Mouse (Mus musculus) midbrain, postnatal 0 days (tissue): ENCODE measurements around the gene Gm29797. TPM values are rescaled to one million over a fixed set of nuclear protein-coding genes. Genes with fewer than 3 reads are reported as not detected.

Source experiments
- ATAC-seq: fragments of 200-750 bp; cut with Nextera tagmentation; 2 replicates; pipeline ENCODE4 v1.8.0; 2017; ENCODE audit warnings: moderate number of reproducible peaks, mild to moderate bottlenecking, moderate TSS enrichment, moderate library complexity; ENCODE audit not compliant: low FRiP score
- DNase-seq: peaks from one replicate; pipeline ENCODE4 v3.0.0-alpha.2; 2015; ENCODE audit warnings: low spot score
- H3K27ac ChIP-seq: fragments of 300-500 bp; sonication (generic); 2 replicates; pipeline ENCODE4 v1.5.1; 2014; ENCODE audit warnings: low read depth, mild to moderate bottlenecking, low read length, mixed read lengths
- H3K27me3 ChIP-seq: fragments of 300-500 bp; sonication (generic); 2 replicates; pipeline ENCODE4 v1.6.1; 2014; ENCODE audit warnings: low read length, control low read depth, mixed read lengths; ENCODE audit not compliant: insufficient read depth
- H3K36me3 ChIP-seq: fragments of 300-500 bp; sonication (generic); 2 replicates; pipeline ENCODE4 v1.6.1; 2014; ENCODE audit warnings: low read length, control low read depth, mixed read lengths; ENCODE audit not compliant: insufficient read depth
- H3K4me1 ChIP-seq: fragments of 300-500 bp; sonication (generic); 2 replicates; pipeline ENCODE4 v1.6.1; 2014; ENCODE audit warnings: mild to moderate bottlenecking, control low read depth, antibody characterized with exemption, low read length, mixed read lengths; ENCODE audit not compliant: insufficient read depth
- H3K4me2 ChIP-seq: fragments of 300-500 bp; sonication (generic); 2 replicates; pipeline ENCODE4 v1.6.1; 2014; ENCODE audit warnings: low read depth, mild to moderate bottlenecking, low read length, mixed read lengths; ENCODE audit not compliant: poor library complexity, severe bottlenecking
- H3K4me3 ChIP-seq: fragments of 300-500 bp; sonication (generic); 2 replicates; pipeline ENCODE4 v1.5.1; 2014; ENCODE audit warnings: low read depth, mild to moderate bottlenecking, low read length, moderate library complexity
- H3K9ac ChIP-seq: fragments of 300-500 bp; sonication (generic); replicated peaks from 2 replicates; pipeline ENCODE4 v1.6.1; 2014; ENCODE audit warnings: mild to moderate bottlenecking, low read length, moderate library complexity, mixed read lengths; ENCODE audit not compliant: poor library complexity, severe bottlenecking
- H3K9me3 ChIP-seq: fragments of 300-500 bp; sonication (generic); 2 replicates; pipeline ENCODE4 v1.6.1; 2016; ENCODE audit warnings: low read length, control low read depth
- CTCF ChIP-seq: IDR thresholded peaks from 2 replicates; pipeline ENCODE4 v1.5.1; 2016; ENCODE audit warnings: antibody characterized with exemption, mild to moderate bottlenecking
- WGBS: fragments of 180-500 bp; shearing (Covaris S2); extraction: QIAGEN DNeasy Blood & Tissue Kit; methylation state at CpG from one replicate; pipeline ENCODE4 v1.1.7; 2014; 5-methylcytosine and 5-hydroxymethylcytosine counted together
- polyA plus RNA-seq: library from polyadenylated mRNA; unstranded; fragments of >200 nt; fragmentation: Nextera tagmentation; extraction: Ambion mirVana; gene quantifications from 2 replicates; pipeline ENCODE4 v1.2.1, GENCODE M21; 2015
- total RNA-seq: library from RNA; depleted of rRNA; stranded (reverse); fragments of >200 nt; gene quantifications from 2 replicates; pipeline ENCODE4 v1.2.3, GENCODE M21; 2014

Gene Gm29797
- total and polyA plus RNA-seq, 2 experiments from 2014 or later: not detected

- no peaks in the 10 kb centered on the region for H3K4me1 ChIP-seq
Observed at GRCm38 (mm10) chr2:181644361-181644760, 12.5 kb upstream of the Gm29797 start.

GRCm38 (mm10) chr2:181645666-181646065, 11.2 kb upstream of the Gm29797 start:
- H3K4me2 ChIP-seq: no peak overlapping the region
- TF ChIP-seq CTCF: no peak
- ATAC-seq: no peak
- no peaks in the 10 kb centered on the region for H3K4me1 ChIP-seq
- 93% methylated on average over 3 of the region's 3 CpGs for WGBS
- H3K27ac ChIP-seq: no peak overlapping the region
- H3K4me3 ChIP-seq: no peak overlapping the region
- H3K9ac ChIP-seq: no peak overlapping the region
- peaks cover 52% of the 10 kb centered on the region for H3K36me3 ChIP-seq
- DNase-seq: no peak
- H3K9me3 ChIP-seq: no peaks in the 10 kb centered on the region
- no peaks in the 10 kb centered on the region for H3K27me3 ChIP-seq

More at GRCm38 (mm10) chr2:181644361-181644760, 12.5 kb upstream of the Gm29797 start:
- WGBS: 94% methylated on average over 2 of the region's 2 CpGs
- H3K36me3 ChIP-seq: peaks cover 45% of the 10 kb centered on the region
- ATAC-seq (no peak), DNase-seq (peak; percentile 57)
- no peak overlapping the region for H3K4me2 ChIP-seq
- no peak overlapping the region for H3K27ac ChIP-seq
- H3K4me3 ChIP-seq: no peak overlapping the region
- no peaks in the 10 kb centered on the region for H3K9me3 ChIP-seq
- no peaks in the 10 kb centered on the region for H3K27me3 ChIP-seq
- TF ChIP-seq CTCF: peak; percentile 74
- H3K9ac ChIP-seq: no peak overlapping the region

GRCm38 (mm10) chr2:181646626-181647472, 10.0 kb upstream of the Gm29797 start:
- H3K27me3 ChIP-seq: no peaks in the 10 kb centered on the region
- H3K4me1 ChIP-seq: no peaks in the 10 kb centered on the region
- no peaks in the 10 kb centered on the region for H3K9me3 ChIP-seq
- TF ChIP-seq CTCF: no peak
- ATAC-seq: no peak
- H3K27ac ChIP-seq: no peak overlapping the region
- no peak overlapping the region for H3K4me3 ChIP-seq
- no peak overlapping the region for H3K4me2 ChIP-seq
- peaks cover 54% of the 10 kb centered on the region for H3K36me3 ChIP-seq
- H3K9ac ChIP-seq: no peak overlapping the region
- WGBS: 96% methylated on average over 6 of the region's 6 CpGs
- DNase-seq: no peak

- Histone ChIP-seq H3K27me3 (no peaks in the 10 kb centered on the region), H3K4me1 (no peaks in the 10 kb centered on the region), H3K4me3 (no peak overlapping the region), H3K9me3 (no peaks in the 10 kb centered on the region), H3K9ac (no peak overlapping the region), H3K4me2 (no peak overlapping the region), H3K36me3 (peaks cover 68% of the 10 kb centered on the region), H3K27ac (no peak overlapping the region)
- TF ChIP-seq CTCF: no peak
- 81% methylated on average over 10 of the region's 10 CpGs for WGBS
- no peak for ATAC-seq
- peak; percentile 22 for DNase-seq
Observed at GRCm38 (mm10) chr2:181648926-181649325, 7.9 kb upstream of the Gm29797 start.

GRCm38 (mm10) chr2:181653065-181653464, 3.8 kb upstream of the Gm29797 start:
- DNase-seq (no peak), ATAC-seq (no peak)
- Histone ChIP-seq H3K4me3 (no peak overlapping the region), H3K27me3 (no peaks in the 10 kb centered on the region), H3K36me3 (peaks cover 72% of the 10 kb centered on the region), H3K27ac (no peak overlapping the region), H3K4me2 (no peak overlapping the region), H3K9me3 (no peaks in the 10 kb centered on the region), H3K9ac (no peak overlapping the region), H3K4me1 (no peaks in the 10 kb centered on the region)
- TF ChIP-seq CTCF: no peak

GRCm38 (mm10) chr2:181653523-181653922, 3.3 kb upstream of the Gm29797 start:
- H3K4me1 ChIP-seq: no peaks in the 10 kb centered on the region
- ATAC-seq (no peak), DNase-seq (no peak)
- H3K4me2 ChIP-seq: no peak overlapping the region
- H3K9ac ChIP-seq: no peak overlapping the region
- H3K27ac ChIP-seq: no peak overlapping the region
- no peaks in the 10 kb centered on the region for H3K27me3 ChIP-seq
- no peak for TF ChIP-seq CTCF
- H3K4me3 ChIP-seq: no peak overlapping the region
- no peaks in the 10 kb centered on the region for H3K9me3 ChIP-seq
- WGBS: 96% methylated on average over 1 of the region's 1 CpGs
- H3K36me3 ChIP-seq: peaks cover 68% of the 10 kb centered on the region
